Mouse (Mus musculus) urinary bladder, postnatal 25 days (tissue): Measurements from ENCODE around the gene Olfr594.
"Not testable (repeated sequence)": the region's sequence is repeated elsewhere in the genome, so short reads cannot be mapped to it uniquely, and the experiment has no call there.

ENCODE experiments used
- DNase-seq: peaks from one replicate; pipeline ENCODE4 v3.0.0; 2022; ENCODE audit warnings: low spot score

Gene Olfr594

GRCm38 (mm10) chr7:103216696-103217095 is at the start of gene Olfr594:
Olfr594 (plus strand) TSS chr7:103216996.
- DNase-seq, result no peak

- no peak for DNase-seq
Measured at GRCm38 (mm10) chr7:103169697-103170096, 47.1 kb upstream of the Olfr594 start.

GRCm38 (mm10) chr7:103178240-103178639 is 38.6 kb upstream of the Olfr594 start, which contains the start of gene Olfr591:
Olfr591 (minus strand) TSS chr7:103178340.
- DNase-seq, result no peak

- not testable (repeated sequence) for DNase-seq
Measured at GRCm38 (mm10) chr7:103184503-103184902, 32.3 kb upstream of the Olfr594 start, which contains the start of gene Olfr592. Olfr592 (plus strand) TSS chr7:103184803.

- DNase-seq, result no peak
Measured at GRCm38 (mm10) chr7:103211562-103211961, 5.2 kb upstream of the Olfr594 start, which contains the start of gene Olfr593. Olfr593 (plus strand) TSS chr7:103211862.

- not testable (repeated sequence) for DNase-seq
Measured at GRCm38 (mm10) chr7:103212050-103212449, 4.7 kb upstream of the Olfr594 start.

- DNase-seq, result not testable (repeated sequence)
Measured at GRCm38 (mm10) chr7:103252405-103252804, 35.6 kb downstream of the Olfr594 start, which contains the start of gene Usp17ld. Usp17ld (minus strand) TSS chr7:103252505.
